Mouse (Mus musculus) neural tube, embryonic 11.5 days (tissue): ENCODE results near the gene Maats1. TPM values are rescaled to one million over a fixed set of nuclear protein-coding genes. Genes with fewer than 3 reads are reported as not detected.

Experiments
- ATAC-seq: fragments of 200-750 bp; cut with Nextera tagmentation; 2 replicates; pipeline ENCODE4 v1.8.0; 2017; ENCODE audit warnings: moderate number of reproducible peaks, mild to moderate bottlenecking, moderate TSS enrichment, moderate library complexity; ENCODE audit not compliant: insufficient read depth, low FRiP score, low TSS enrichment
- DNase-seq: peaks from one replicate; pipeline ENCODE4 v3.0.0-alpha.2; 2015; ENCODE audit warnings: low spot score
- H3K27ac ChIP-seq: fragments of 300-500 bp; sonication (generic); 2 replicates; pipeline ENCODE4 v1.5.1; 2014; ENCODE audit warnings: low read depth, mild to moderate bottlenecking, low read length
- H3K27me3 ChIP-seq: fragments of 300-500 bp; sonication (generic); 2 replicates; pipeline ENCODE4 v1.6.1; 2014; ENCODE audit warnings: mild to moderate bottlenecking, low read length, mixed read lengths; ENCODE audit not compliant: control insufficient read depth, insufficient read depth
- H3K36me3 ChIP-seq: fragments of 300-500 bp; sonication (generic); 2 replicates; pipeline ENCODE4 v1.6.1; 2014; ENCODE audit warnings: mild to moderate bottlenecking, low read length, moderate library complexity, mixed read lengths; ENCODE audit not compliant: control insufficient read depth, insufficient read depth
- H3K4me1 ChIP-seq: fragments of 300-500 bp; sonication (generic); 2 replicates; pipeline ENCODE4 v1.6.1; 2014; ENCODE audit warnings: low read length, mixed read lengths; ENCODE audit not compliant: control insufficient read depth, insufficient read depth
- H3K4me2 ChIP-seq: fragments of 300-500 bp; sonication (generic); 2 replicates; pipeline ENCODE4 v1.6.1; 2014; ENCODE audit warnings: low read depth, mild to moderate bottlenecking, moderate library complexity
- H3K4me3 ChIP-seq: fragments of 300-500 bp; sonication (generic); 2 replicates; pipeline ENCODE4 v1.5.1; 2014; ENCODE audit warnings: low read depth, low read length
- H3K9ac ChIP-seq: fragments of 300-500 bp; sonication (generic); 2 replicates; pipeline ENCODE4 v1.6.1; 2014; ENCODE audit warnings: mild to moderate bottlenecking, low read length
- H3K9me3 ChIP-seq: fragments of 300-500 bp; sonication (generic); 2 replicates; pipeline ENCODE4 v1.6.1; 2016; ENCODE audit warnings: low read length; ENCODE audit not compliant: control insufficient read depth
- WGBS: fragments of 180-500 bp; shearing (Covaris S2); extraction: QIAGEN DNeasy Blood & Tissue Kit; methylation state at CpG from one replicate; pipeline ENCODE4 v1.1.7; 2014; 5-methylcytosine and 5-hydroxymethylcytosine counted together
- polyA plus RNA-seq: library from polyadenylated mRNA; unstranded; fragments of >200 nt; fragmentation: Nextera tagmentation; extraction: Ambion mirVana; gene quantifications from 2 replicates; pipeline ENCODE4 v1.2.1, GENCODE M21; 2014

Maats1 gene
- polyA plus RNA-seq, 1 experiment from 2014 or later, result 0.19 TPM

- no peak for ATAC-seq
- no peaks in the 10 kb centered on the region for H3K36me3 ChIP-seq
- no peak overlapping the region for H3K9ac ChIP-seq
- no peaks in the 10 kb centered on the region for H3K27me3 ChIP-seq
- no peaks in the 10 kb centered on the region for H3K4me1 ChIP-seq
- no peak overlapping the region for H3K4me3 ChIP-seq
- H3K9me3 ChIP-seq, result no peaks in the 10 kb centered on the region
- WGBS, result 87% methylated on average over 10 of the region's 10 CpGs
- no peak overlapping the region for H3K4me2 ChIP-seq
- H3K27ac ChIP-seq, result no peak overlapping the region
- DNase-seq, result no peak
Observed at GRCm38 (mm10) chr16:38365390-38365789, 23.4 kb upstream of the Maats1 start.

- no peak overlapping the region for H3K9ac ChIP-seq
- H3K4me1 ChIP-seq, result no peaks in the 10 kb centered on the region
- no peaks in the 10 kb centered on the region for H3K27me3 ChIP-seq
- no peaks in the 10 kb centered on the region for H3K36me3 ChIP-seq
- no peak overlapping the region for H3K27ac ChIP-seq
- H3K9me3 ChIP-seq, result no peaks in the 10 kb centered on the region
- 92% methylated on average over 7 of the region's 7 CpGs for whole genome bisulfite sequencing
- ATAC-seq (no peak), DNase-seq (no peak)
- H3K4me2 ChIP-seq, result no peak overlapping the region
- H3K4me3 ChIP-seq, result no peak overlapping the region
Observed at GRCm38 (mm10) chr16:38363657-38364056, 21.7 kb upstream of the Maats1 start.

- ATAC-seq, result no peak
- 86% methylated on average over 3 of the region's 3 CpGs for WGBS
- Histone ChIP-seq H3K4me2 (no peak overlapping the region), H3K36me3 (no peaks in the 10 kb centered on the region), H3K4me3 (no peak overlapping the region), H3K9ac (no peak overlapping the region), H3K9me3 (no peaks in the 10 kb centered on the region), H3K27ac (no peak overlapping the region), H3K27me3 (no peaks in the 10 kb centered on the region), H3K4me1 (no peaks in the 10 kb centered on the region)
- DNase-seq, result no peak
Observed at GRCm38 (mm10) chr16:38363256-38363595, 21.3 kb upstream of the Maats1 start.

GRCm38 (mm10) chr16:38362493-38363255 lies 20.7 kb upstream of the Maats1 start:
- no peak overlapping the region for H3K27ac ChIP-seq
- DNase-seq (no peak), ATAC-seq (no peak)
- H3K27me3 ChIP-seq, result no peaks in the 10 kb centered on the region
- no peak overlapping the region for H3K9ac ChIP-seq
- no peak overlapping the region for H3K4me3 ChIP-seq
- H3K4me2 ChIP-seq, result no peak overlapping the region
- WGBS, result 84% methylated on average over 20 of the region's 20 CpGs
- H3K9me3 ChIP-seq, result no peaks in the 10 kb centered on the region
- no peaks in the 10 kb centered on the region for H3K36me3 ChIP-seq
- H3K4me1 ChIP-seq, result no peaks in the 10 kb centered on the region

GRCm38 (mm10) chr16:38361933-38362332 lies 20.0 kb upstream of the Maats1 start, which contains the start of gene Popdc2:
Gene Popdc2, plus strand, starts transcription at chr16:38362209.
- no peak within 1 kb of the TSS for H3K4me2 ChIP-seq
- ATAC-seq, result no peak
- H3K4me1 ChIP-seq, result no peaks in the 10 kb centered on the region
- H3K4me3 ChIP-seq, result no peak within 1 kb of the TSS
- DNase-seq, result no peak
- 71% methylated on average over 10 of the region's 10 CpGs for WGBS
- no peaks in the 10 kb centered on the region for H3K9me3 ChIP-seq
- no peaks in the 10 kb centered on the region for H3K36me3 ChIP-seq
- no peaks in the 10 kb centered on the region for H3K27me3 ChIP-seq
- no peak within 1 kb of the TSS for H3K9ac ChIP-seq
- no peak within 1 kb of the TSS for H3K27ac ChIP-seq

GRCm38 (mm10) chr16:38360317-38360716 lies 18.4 kb upstream of the Maats1 start:
- Histone ChIP-seq H3K4me2 (no peak overlapping the region), H3K9me3 (no peaks in the 10 kb centered on the region), H3K27me3 (no peaks in the 10 kb centered on the region), H3K27ac (no peak overlapping the region), H3K4me3 (no peak overlapping the region), H3K36me3 (no peaks in the 10 kb centered on the region), H3K4me1 (no peaks in the 10 kb centered on the region), H3K9ac (no peak overlapping the region)
- WGBS, result 29% methylated on average over 2 of the region's 2 CpGs
- DNase-seq (no peak), ATAC-seq (no peak)

GRCm38 (mm10) chr16:38359857-38360256 lies 17.9 kb upstream of the Maats1 start:
- H3K4me3 ChIP-seq, result no peak overlapping the region
- H3K9me3 ChIP-seq, result no peaks in the 10 kb centered on the region
- H3K27ac ChIP-seq, result no peak overlapping the region
- ATAC-seq (no peak), DNase-seq (no peak)
- no peak overlapping the region for H3K4me2 ChIP-seq
- H3K9ac ChIP-seq, result no peak overlapping the region
- no peaks in the 10 kb centered on the region for H3K4me1 ChIP-seq
- WGBS, result 85% methylated on average over 3 of the region's 3 CpGs
- no peaks in the 10 kb centered on the region for H3K36me3 ChIP-seq
- no peaks in the 10 kb centered on the region for H3K27me3 ChIP-seq

- Histone ChIP-seq H3K9ac (no peak overlapping the region), H3K27me3 (no peaks in the 10 kb centered on the region), H3K4me1 (no peaks in the 10 kb centered on the region), H3K27ac (no peak overlapping the region), H3K36me3 (no peaks in the 10 kb centered on the region), H3K4me2 (no peak overlapping the region), H3K4me3 (no peak overlapping the region), H3K9me3 (no peaks in the 10 kb centered on the region)
- WGBS, result 98% methylated on average over 2 of the region's 2 CpGs
- no peak for DNase-seq
- ATAC-seq, result no peak
Observed at GRCm38 (mm10) chr16:38359241-38359640, 17.3 kb upstream of the Maats1 start.

- Histone ChIP-seq H3K27ac (no peak overlapping the region), H3K27me3 (no peaks in the 10 kb centered on the region), H3K4me3 (no peak overlapping the region), H3K9me3 (no peaks in the 10 kb centered on the region), H3K4me2 (no peak overlapping the region), H3K4me1 (no peaks in the 10 kb centered on the region), H3K36me3 (no peaks in the 10 kb centered on the region), H3K9ac (no peak overlapping the region)
- 87% methylated on average over 6 of the region's 6 CpGs for WGBS
- ATAC-seq (no peak), DNase-seq (no peak)
Observed at GRCm38 (mm10) chr16:38358256-38358812, 16.4 kb upstream of the Maats1 start.
